Mouse (Mus musculus) ES-E14 (cell line): Measurements from ENCODE around the gene Tnnt1. TPM values are rescaled to one million over a fixed set of nuclear protein-coding genes. Genes with fewer than 3 reads are reported as not detected.

Source experiments
- DNase-seq: peaks from one replicate; pipeline ENCODE4 v3.0.0-alpha.2; 2013; ENCODE audit warnings: low read depth, low spot score
- H3K27ac ChIP-seq: 2 replicates; pipeline ENCODE4 v1.5.1; 2012; ENCODE audit warnings: low read depth, mild to moderate bottlenecking, low read length, moderate library complexity, mixed read lengths; ENCODE audit not compliant: poor library complexity, insufficient read depth, severe bottlenecking
- H3K36me3 ChIP-seq: 2 replicates; pipeline ENCODE4 v1.6.1; 2012; ENCODE audit warnings: mild to moderate bottlenecking, low read length, moderate library complexity, mixed read lengths; ENCODE audit not compliant: control insufficient read depth, poor library complexity, insufficient read depth, severe bottlenecking
- H3K4me1 ChIP-seq, 2 experiments: fragments of 150-350 bp in 1 of 2; sonication (generic) in 1 of 2; 2 replicates each; pipeline ENCODE4 v1.6.1; 2012; ENCODE audit warnings: low read length in 2 of 2, mild to moderate bottlenecking in 1 of 2, mixed read lengths in 1 of 2; ENCODE audit not compliant: control insufficient read depth in 2 of 2, insufficient read depth in 2 of 2, poor library complexity in 1 of 2
- H3K4me3 ChIP-seq, 2 experiments: fragments of 150-350 bp in 1 of 2; sonication (generic) in 1 of 2; 2 replicates each; pipeline ENCODE4 v1.5.1; 2012; ENCODE audit warnings: low read length in 2 of 2, low read depth in 1 of 2, mild to moderate bottlenecking in 1 of 2, mixed read lengths in 1 of 2; ENCODE audit not compliant: insufficient read depth in 1 of 2, poor library complexity in 1 of 2, severe bottlenecking in 1 of 2
- H3K9ac ChIP-seq: 2 replicates; pipeline ENCODE4 v1.6.1; 2012; ENCODE audit warnings: low read depth, mild to moderate bottlenecking, low read length, mixed read lengths; ENCODE audit not compliant: poor library complexity, insufficient read depth, severe bottlenecking
- H3K9me3 ChIP-seq: fragments of 150-350 bp; sonication (generic); 2 replicates; pipeline ENCODE4 v1.6.1; 2012; ENCODE audit warnings: low read depth, mild to moderate bottlenecking, low read length; ENCODE audit not compliant: control insufficient read depth, insufficient read depth
- CHD2 ChIP-seq: IDR thresholded peaks from 2 replicates; pipeline ENCODE4 v1.6.1; 2014; ENCODE audit warnings: mild to moderate bottlenecking, low read depth, low read length, inconsistent platforms
- HCFC1 ChIP-seq: IDR thresholded peaks from 2 replicates; pipeline ENCODE4 v1.6.1; 2012; ENCODE audit warnings: low read length, inconsistent platforms, borderline replicate concordance; ENCODE audit not compliant: insufficient read depth
- MAFK ChIP-seq: IDR thresholded peaks from 2 replicates; pipeline ENCODE4 v1.6.1; 2014; ENCODE audit warnings: mild to moderate bottlenecking, low read depth, low read length, inconsistent platforms; ENCODE audit not compliant: insufficient read depth
- ZC3H11A ChIP-seq: IDR thresholded peaks from 2 replicates; pipeline ENCODE4 v1.6.1; 2012; ENCODE audit warnings: low read depth, mild to moderate bottlenecking, inconsistent platforms, low read length, borderline replicate concordance
- ZNF384 ChIP-seq: IDR thresholded peaks from 2 replicates; pipeline ENCODE4 v1.6.1; 2012; ENCODE audit warnings: low read depth, low read length, inconsistent platforms
- in situ Hi-C, 2 experiments: fragments of 600-800 bp; cut with MboI; formaldehyde crosslinking; loops; one replicate each; pipeline ENCODE4 v1.15.1; 2025; ENCODE audit warnings: low sequenced_read_pairs in 2 of 2, inconsistent platforms in 1 of 2; ENCODE audit not compliant: unreplicated experiment in 2 of 2
- total RNA-seq: library from RNA; depleted of rRNA; stranded (reverse); fragments of 300-350 nt; gene quantifications from 2 replicates; pipeline ENCODE4 v1.2.3, GENCODE M21; 2012

The Tnnt1 gene
- total RNA-seq, 1 experiment, result 8.4 TPM

GRCm38 (mm10) chr7:4503858-4504257 lies 12.3 kb downstream of the Tnnt1 start:
- Histone ChIP-seq H3K27ac (no peak overlapping the region), H3K9ac (no peak overlapping the region), H3K9me3 (no peaks in the 10 kb centered on the region), H3K4me1 (peaks cover 0 to 7% of the 10 kb centered on the region in 2 experiments; a peak in 3 of 4 replicates), H3K36me3 (no peaks in the 10 kb centered on the region), H3K4me3 (no peak overlapping the region)
- in situ Hi-C loops, result no loop called here
- TF ChIP-seq CHD2 (no peak), ZNF384 (no peak), ZC3H11A (no peak), MAFK (no peak), HCFC1 (no peak)
- no peak for DNase-seq

GRCm38 (mm10) chr7:4503100-4503499 lies 13.1 kb downstream of the Tnnt1 start:
- no peaks in the 10 kb centered on the region; a peak in 3 of 4 replicates for H3K4me1 ChIP-seq
- TF ChIP-seq MAFK (no peak), HCFC1 (no peak), CHD2 (no peak), ZC3H11A (no peak), ZNF384 (no peak)
- H3K27ac ChIP-seq, result no peak overlapping the region
- no peaks in the 10 kb centered on the region for H3K36me3 ChIP-seq
- no peak overlapping the region for H3K4me3 ChIP-seq
- no peak overlapping the region for H3K9ac ChIP-seq
- in situ Hi-C loops, result no loop called here
- DNase-seq, result no peak
- no peaks in the 10 kb centered on the region for H3K9me3 ChIP-seq

GRCm38 (mm10) chr7:4502421-4503090 lies 13.6 kb downstream of the Tnnt1 start:
- Histone ChIP-seq H3K9ac (peak overlapping the region; percentile 53; the same call in 1 of the 2 replicates), H3K27ac (no peak overlapping the region), H3K9me3 (no peaks in the 10 kb centered on the region), H3K36me3 (no peaks in the 10 kb centered on the region; the same call in 1 of the 2 replicates), H3K4me1 (no peaks in the 10 kb centered on the region; a peak in 2 of 4 replicates), H3K4me3 (peak overlapping the region; percentile 92)
- in situ Hi-C loops, result no loop called here
- DNase-seq, result no peak
- TF ChIP-seq HCFC1 (peak; percentile 76; the same call in 1 of the 2 replicates), MAFK (no peak), ZC3H11A (no peak), CHD2 (no peak), ZNF384 (no peak)

- TF ChIP-seq ZNF384 (no peak), MAFK (no peak), HCFC1 (peak; percentile 92), CHD2 (no peak), ZC3H11A (peak; percentile 69)
- peaks cover under 1% of the 10 kb centered on the region; the same call in 1 of the 2 replicates for H3K36me3 ChIP-seq
- H3K4me1 ChIP-seq, result no peaks in the 10 kb centered on the region; a peak in 1 of 4 replicates
- peak within 1 kb of the TSS; percentile 56; the same call in 1 of the 2 replicates for H3K27ac ChIP-seq
- peak within 1 kb of the TSS; percentile 92 for H3K4me3 ChIP-seq
- DNase-seq, result peak; percentile 82
- in situ Hi-C loops, result no loop called here
- H3K9me3 ChIP-seq, result no peaks in the 10 kb centered on the region
- H3K9ac ChIP-seq, result peak within 1 kb of the TSS; percentile 88
Measured at GRCm38 (mm10) chr7:4501558-4502397, 14.4 kb downstream of the Tnnt1 start, which contains the start of gene Ppp1r12c. Gene Ppp1r12c (minus strand): TSS chr7:4501680.
